Mouse (Mus musculus) embryonic fibroblast, embryonic 13.5 days (primary cell): ENCODE results near the gene Olfr1037. TPM values are rescaled to one million over a fixed set of nuclear protein-coding genes. Genes with fewer than 3 reads are reported as not detected.
"Not testable (repeated sequence)": the region's sequence is repeated elsewhere in the genome, so short reads cannot be mapped to it uniquely, and the experiment has no call there.

Source experiments
- H3K27ac ChIP-seq: 2 replicates; pipeline ENCODE4 v1.5.1; 2012; ENCODE audit warnings: low read length, control low read depth, inconsistent platforms; ENCODE audit not compliant: insufficient read depth
- H3K4me1 ChIP-seq: 2 replicates; pipeline ENCODE4 v1.6.1; 2011; ENCODE audit warnings: low read length; ENCODE audit not compliant: control insufficient read depth, insufficient read depth
- H3K4me3 ChIP-seq: 2 replicates; pipeline ENCODE4 v1.5.1; 2011; ENCODE audit warnings: mild to moderate bottlenecking, control low read depth, low read length; ENCODE audit not compliant: insufficient read depth
- CTCF ChIP-seq: IDR thresholded peaks from 2 replicates; pipeline ENCODE4 v1.5.1; 2011; ENCODE audit warnings: mild to moderate bottlenecking, control low read depth, low read length, moderate library complexity, borderline replicate concordance; ENCODE audit not compliant: insufficient read depth
- POLR2A ChIP-seq: IDR thresholded peaks from 2 replicates; pipeline ENCODE4 v1.6.1; 2011; ENCODE audit warnings: low read depth, mild to moderate bottlenecking, control low read depth, low read length, moderate library complexity
- polyA plus RNA-seq: library from polyadenylated mRNA; stranded (reverse); fragments of >200 nt; gene quantifications from 2 replicates; pipeline ENCODE4 v1.2.4, GENCODE M21; 2011; ENCODE audit warnings: low read depth; ENCODE audit not compliant: missing spikeins, insufficient read length

Olfr1037 gene
- not detected in 2 replicates for polyA plus RNA-seq

- Histone ChIP-seq H3K27ac (no peak within 1 kb of the TSS), H3K4me1 (no peaks in the 10 kb centered on the region), H3K4me3 (no peak within 1 kb of the TSS)
- no peak for TF ChIP-seq CTCF
- TF ChIP-seq POLR2A = no peak
These were observed at the start of gene Olfr1037 for GRCm38 (mm10) chr2:86087285-86087684. TSS of gene Olfr1037 (minus strand) at chr2:86087385.

- no peak within 1 kb of the TSS for H3K4me3 ChIP-seq
- no peak for TF ChIP-seq POLR2A
- TF ChIP-seq CTCF = no peak
- H3K4me1 ChIP-seq = no peaks in the 10 kb centered on the region
- no peak within 1 kb of the TSS for H3K27ac ChIP-seq
These were observed 48.6 kb upstream of the Olfr1037 start, which contains the start of gene Olfr1039 for GRCm38 (mm10) chr2:86135828-86136227. TSS of gene Olfr1039 (minus strand) at chr2:86135928.

GRCm38 (mm10) chr2:86080478-86080877, 6.7 kb downstream of the Olfr1037 start:
- not testable (repeated sequence) for H3K4me3 ChIP-seq, H3K4me1 ChIP-seq, H3K27ac ChIP-seq

GRCm38 (mm10) chr2:86073692-86074091, 13.5 kb downstream of the Olfr1037 start, which contains the start of gene Olfr1036:
TSS of gene Olfr1036 (plus strand) at chr2:86073992.
- H3K4me1 ChIP-seq, H3K4me3 ChIP-seq, H3K27ac ChIP-seq: not testable (repeated sequence)

GRCm38 (mm10) chr2:86070189-86070588, 17.0 kb downstream of the Olfr1037 start:
- Histone ChIP-seq H3K27ac (no peak overlapping the region), H3K4me1 (no peaks in the 10 kb centered on the region)
- TF ChIP-seq CTCF (no peak), POLR2A (no peak)

GRCm38 (mm10) chr2:86063766-86064165, 23.4 kb downstream of the Olfr1037 start:
- H3K4me1 ChIP-seq, H3K4me3 ChIP-seq, H3K27ac ChIP-seq: not testable (repeated sequence)

More at GRCm38 (mm10) chr2:86070189-86070588, 17.0 kb downstream of the Olfr1037 start:
- H3K4me3 ChIP-seq = no peak overlapping the region

GRCm38 (mm10) chr2:86050777-86051176, 36.4 kb downstream of the Olfr1037 start:
- not testable (repeated sequence) for H3K4me1 ChIP-seq, H3K27ac ChIP-seq, H3K4me3 ChIP-seq

- H3K4me3 ChIP-seq = no peak within 1 kb of the TSS
- TF ChIP-seq CTCF (no peak), POLR2A (no peak)
- no peak within 1 kb of the TSS for H3K27ac ChIP-seq
- no peaks in the 10 kb centered on the region for H3K4me1 ChIP-seq
These were observed 41.6 kb downstream of the Olfr1037 start, which contains the start of gene Olfr1034 for GRCm38 (mm10) chr2:86045561-86045960. TSS of gene Olfr1034 (plus strand) at chr2:86045861.

Other genes with a start within 250 kb of the Olfr1037 start
- gene Olfr1019, start 241.9 kb downstream of the Olfr1037 start, polyA plus RNA-seq = not detected in 2 replicates
- gene Olfr1020, start 240.4 kb downstream of the Olfr1037 start, polyA plus RNA-seq = not detected in 2 replicates
- gene Olfr1022, start 218.8 kb downstream of the Olfr1037 start, polyA plus RNA-seq = not detected in 2 replicates
- gene Olfr1023, start 201.7 kb downstream of the Olfr1037 start, polyA plus RNA-seq = not detected in 2 replicates
- gene Olfr1024, start 182.3 kb downstream of the Olfr1037 start, polyA plus RNA-seq = not detected in 2 replicates
- gene Olfr1025-ps1, start 172.2 kb downstream of the Olfr1037 start, polyA plus RNA-seq = not detected in 2 replicates
- not detected in 2 replicates for gene Olfr1026, start 165.8 kb downstream of the Olfr1037 start, polyA plus RNA-seq
- gene Olfr1028, start 136.9 kb downstream of the Olfr1037 start, polyA plus RNA-seq = not detected in 2 replicates
- not detected in 2 replicates for gene Olfr1029, start 113.5 kb downstream of the Olfr1037 start, polyA plus RNA-seq
- not detected in 2 replicates for gene Olfr1030, start 108.1 kb downstream of the Olfr1037 start, polyA plus RNA-seq
- gene Olfr1031, start 97.1 kb downstream of the Olfr1037 start, polyA plus RNA-seq = not detected in 2 replicates
- gene Olfr1032, start 81.8 kb downstream of the Olfr1037 start, polyA plus RNA-seq = not detected in 2 replicates
- 0.63 and 1.2 TPM in 2 replicates for gene Olfr1033, start 66.8 kb downstream of the Olfr1037 start, polyA plus RNA-seq
- not detected in 2 replicates for gene Olfr1034, start 41.5 kb downstream of the Olfr1037 start, polyA plus RNA-seq
- gene Olfr1036, start 13.4 kb downstream of the Olfr1037 start, polyA plus RNA-seq = not detected in 2 replicates
- gene Olfr1039, start 48.5 kb upstream of the Olfr1037 start, polyA plus RNA-seq = not detected in 2 replicates
- gene Olfr1040, start 59.3 kb upstream of the Olfr1037 start, polyA plus RNA-seq = not detected in 2 replicates
- not detected in 2 replicates for gene Olfr1042, start 74.5 kb upstream of the Olfr1037 start, polyA plus RNA-seq
- gene Olfr1043, start 80.1 kb upstream of the Olfr1037 start, polyA plus RNA-seq = not detected in 2 replicates
- gene Olfr1044, start 90.4 kb upstream of the Olfr1037 start, polyA plus RNA-seq = not detected in 2 replicates
- gene Olfr52, start 98.3 kb upstream of the Olfr1037 start, polyA plus RNA-seq = not detected in 2 replicates
- gene Olfr1045, start 115.6 kb upstream of the Olfr1037 start, polyA plus RNA-seq = not detected in 2 replicates
- gene Olfr1046, start 131.9 kb upstream of the Olfr1037 start, polyA plus RNA-seq = not detected in 2 replicates
- gene Olfr1047, start 144.0 kb upstream of the Olfr1037 start, polyA plus RNA-seq = not detected in 2 replicates
- not detected in 2 replicates for gene Olfr1048, start 152.9 kb upstream of the Olfr1037 start, polyA plus RNA-seq
- not detected in 2 replicates for gene Olfr1049, start 170.9 kb upstream of the Olfr1037 start, polyA plus RNA-seq
- not detected in 2 replicates for gene Olfr1051, start 191.7 kb upstream of the Olfr1037 start, polyA plus RNA-seq
- not detected in 2 replicates for gene Olfr1052, start 205.1 kb upstream of the Olfr1037 start, polyA plus RNA-seq
- not detected in 2 replicates for gene Olfr1053, start 227.9 kb upstream of the Olfr1037 start, polyA plus RNA-seq
- not detected in 2 replicates for gene Olfr1054, start 248.0 kb upstream of the Olfr1037 start, polyA plus RNA-seq